Mouse (Mus musculus): ENCODE measurements around the gene Pla2g1b. TPM values are rescaled to one million over a fixed set of nuclear protein-coding genes. Genes with fewer than 3 reads are reported as not detected.
"Not testable (repeated sequence)": the region's sequence is repeated elsewhere in the genome, so short reads cannot be mapped to it uniquely, and the experiment has no call there.

Gene Pla2g1b
- not detected for total RNA-seq (2021)
- long read RNA-seq: 0 reads

GRCm38 (mm10) chr5:115465642-115466420, at the start of gene Pla2g1b:
Gene Pla2g1b (plus strand): TSS chr5:115466262.
- DNase-seq (ENCODE audit: low spot score in 2 of 2): no peak

DNA sequence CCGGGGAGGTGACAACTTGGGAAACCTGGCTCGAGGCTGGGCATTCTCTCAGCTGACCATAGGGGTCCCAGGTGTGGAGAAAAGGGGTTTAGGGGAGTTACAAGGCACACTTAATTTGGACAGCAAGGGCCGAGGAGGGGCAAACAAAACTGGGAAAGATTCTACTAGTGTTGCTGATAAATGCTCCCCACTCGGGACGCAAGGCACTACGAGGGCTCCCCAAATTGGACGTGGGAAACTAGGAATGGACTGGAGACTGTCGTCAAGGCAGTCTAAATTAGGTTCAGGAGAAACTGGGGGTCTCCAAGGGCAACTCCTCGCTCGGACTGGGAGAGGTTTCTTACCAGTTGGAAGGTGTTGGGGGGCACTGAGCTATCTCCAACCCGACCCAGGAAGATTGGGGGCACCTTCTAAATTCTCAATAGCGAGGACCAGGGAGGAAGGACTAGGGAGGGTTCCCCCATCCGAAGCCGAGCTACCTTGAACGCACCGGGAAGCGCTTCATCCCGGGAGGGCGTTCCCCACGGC, 37.2 kb upstream of the Pla2g1b start:
- no peak for DNase-seq (ENCODE audit: low spot score in 2 of 2)

GRCm38 (mm10) chr5:115429359-115430186, 36.5 kb upstream of the Pla2g1b start, which contains the start of gene Msi1:
Gene Msi1 (plus strand): TSS chr5:115429599.
- no peak for DNase-seq (ENCODE audit: low spot score in 2 of 2)

GRCm38 (mm10) chr5:115430187-115430960, 35.7 kb upstream of the Pla2g1b start:
- DNase-seq (ENCODE audit: low spot score in 2 of 2): no peak

DNA sequence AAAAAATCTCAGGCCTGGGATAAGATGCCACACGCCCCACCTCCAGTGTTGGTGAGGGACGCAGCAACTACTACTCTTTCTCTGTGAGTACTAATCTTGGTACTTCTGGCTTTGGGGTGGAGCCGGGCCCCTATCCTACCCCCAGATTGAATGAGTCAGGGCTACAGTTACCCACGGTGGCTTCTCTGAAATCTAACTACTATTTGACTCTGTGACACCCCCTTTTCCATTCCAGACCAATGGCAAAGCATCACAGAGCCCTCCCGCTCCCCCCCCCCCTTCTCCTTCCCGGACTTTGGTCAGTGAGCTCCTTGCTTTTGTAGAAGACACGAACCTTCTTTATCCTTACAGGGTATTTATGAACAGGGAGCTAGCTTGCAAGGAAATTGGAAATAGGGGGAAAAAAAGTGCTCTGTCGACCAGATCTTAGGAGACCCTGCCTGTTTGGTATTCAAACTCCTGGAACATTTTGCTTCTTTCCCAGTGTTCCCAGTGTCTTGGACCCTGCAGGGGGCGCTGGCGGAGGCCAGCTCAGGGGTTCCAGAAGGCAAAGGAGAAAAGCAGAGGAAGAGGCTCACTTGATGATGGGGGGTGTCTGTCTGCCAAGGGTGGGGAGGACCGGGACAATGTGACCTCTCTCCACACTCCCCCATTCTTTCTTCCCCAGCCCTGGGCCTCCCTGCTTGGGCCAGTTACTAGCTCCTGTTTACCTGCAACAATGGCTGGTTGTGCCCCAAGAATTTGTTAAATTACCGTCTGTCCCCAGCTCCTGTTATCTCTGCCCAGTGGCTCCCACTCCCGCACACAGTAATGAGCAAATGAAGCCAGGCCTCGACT, 34.8 kb upstream of the Pla2g1b start:
- peak in 1 of 2 experiments; percentile 38 for DNase-seq (ENCODE audit: low spot score in 2 of 2)

DNA sequence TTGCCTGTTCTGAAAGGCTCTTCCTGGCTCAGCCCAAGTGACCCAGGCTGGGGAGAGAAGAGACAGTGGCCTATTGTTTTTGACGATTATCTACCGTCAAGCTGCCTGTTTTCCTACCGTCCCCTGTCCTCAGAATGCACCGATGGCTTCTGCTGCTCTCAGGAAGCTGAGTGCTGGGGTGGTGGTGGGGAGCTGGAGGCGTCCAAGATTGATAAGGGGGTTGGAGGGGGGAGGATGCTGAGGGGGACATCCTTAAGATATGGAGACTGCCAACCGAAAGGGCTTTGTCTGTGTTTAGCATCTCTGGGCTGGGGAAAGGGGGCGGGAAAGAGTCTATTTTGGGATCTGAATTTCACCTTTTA, 34.2 kb upstream of the Pla2g1b start:
- no peak for DNase-seq (ENCODE audit: low spot score in 2 of 2)

- no peak for DNase-seq (ENCODE audit: low spot score in 2 of 2)
Observed at GRCm38 (mm10) chr5:115432395-115432794, 33.7 kb upstream of the Pla2g1b start.

DNA sequence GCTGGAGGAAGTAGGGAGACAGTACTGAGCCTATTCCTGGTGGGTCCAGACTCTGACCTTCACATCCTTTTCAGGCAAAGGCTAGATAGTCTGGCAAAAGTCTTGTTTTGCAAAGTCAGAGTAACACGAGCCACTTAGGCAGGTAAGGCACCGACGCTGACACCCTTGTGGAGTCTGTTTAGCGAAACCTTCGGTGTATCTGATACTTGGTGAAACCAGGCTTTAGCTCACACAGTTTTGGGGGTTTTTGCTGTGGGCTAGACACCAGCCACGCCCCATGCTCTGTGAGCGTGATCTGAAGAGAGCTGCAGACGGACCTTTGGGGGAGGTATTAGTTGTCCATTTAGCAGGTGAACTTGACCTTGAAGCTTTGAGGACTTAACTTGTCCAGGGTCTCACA, 32.9 kb upstream of the Pla2g1b start:
- no peak for DNase-seq (ENCODE audit: low spot score in 2 of 2)

GRCm38 (mm10) chr5:115434280-115434852, 31.7 kb upstream of the Pla2g1b start:
- no peak for DNase-seq (ENCODE audit: low spot score in 2 of 2)

DNA sequence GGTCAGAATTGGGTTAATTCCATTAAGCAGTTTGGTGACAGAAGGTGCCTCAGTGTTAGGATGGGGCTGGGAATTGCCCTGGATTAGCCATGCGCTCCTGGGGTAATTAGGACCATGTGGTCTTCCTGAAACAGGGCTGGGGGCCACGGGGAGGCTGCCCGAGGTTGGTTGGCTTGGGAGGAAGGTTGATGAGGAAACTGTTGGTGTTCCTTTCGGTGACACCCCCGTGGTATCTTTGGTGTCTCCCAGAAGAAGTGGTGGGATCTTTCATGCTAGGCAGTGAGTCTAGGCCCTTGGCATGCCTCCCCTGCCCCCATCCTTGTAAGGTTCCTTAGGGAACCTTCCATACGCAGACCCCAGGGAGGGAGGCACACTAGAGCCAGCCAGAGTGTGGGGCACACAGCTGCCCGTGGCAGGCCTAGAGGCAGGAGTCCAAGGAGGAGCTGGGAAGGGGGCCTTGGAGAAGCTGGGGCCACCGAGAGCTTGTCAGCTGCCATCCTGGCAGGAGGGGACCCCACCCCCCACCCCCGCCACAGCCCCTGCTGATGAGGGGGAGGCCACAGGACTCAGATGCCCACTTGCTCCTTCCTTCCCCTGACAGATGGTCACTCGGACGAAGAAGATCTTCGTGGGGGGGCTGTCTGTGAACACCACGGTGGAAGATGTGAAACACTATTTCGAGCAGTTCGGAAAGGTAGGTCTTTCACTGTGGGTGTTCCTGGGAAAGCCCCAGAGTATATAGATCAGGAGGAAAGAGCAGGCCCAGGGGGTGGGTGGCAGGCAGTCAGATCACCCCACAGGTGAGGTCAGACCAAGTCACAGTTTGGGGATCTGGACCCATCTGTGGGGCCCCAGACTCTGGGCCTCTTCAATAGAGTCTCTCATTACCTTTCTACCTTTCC, 31.0 kb upstream of the Pla2g1b start:
- no peak for DNase-seq (ENCODE audit: low spot score in 2 of 2)

DNA sequence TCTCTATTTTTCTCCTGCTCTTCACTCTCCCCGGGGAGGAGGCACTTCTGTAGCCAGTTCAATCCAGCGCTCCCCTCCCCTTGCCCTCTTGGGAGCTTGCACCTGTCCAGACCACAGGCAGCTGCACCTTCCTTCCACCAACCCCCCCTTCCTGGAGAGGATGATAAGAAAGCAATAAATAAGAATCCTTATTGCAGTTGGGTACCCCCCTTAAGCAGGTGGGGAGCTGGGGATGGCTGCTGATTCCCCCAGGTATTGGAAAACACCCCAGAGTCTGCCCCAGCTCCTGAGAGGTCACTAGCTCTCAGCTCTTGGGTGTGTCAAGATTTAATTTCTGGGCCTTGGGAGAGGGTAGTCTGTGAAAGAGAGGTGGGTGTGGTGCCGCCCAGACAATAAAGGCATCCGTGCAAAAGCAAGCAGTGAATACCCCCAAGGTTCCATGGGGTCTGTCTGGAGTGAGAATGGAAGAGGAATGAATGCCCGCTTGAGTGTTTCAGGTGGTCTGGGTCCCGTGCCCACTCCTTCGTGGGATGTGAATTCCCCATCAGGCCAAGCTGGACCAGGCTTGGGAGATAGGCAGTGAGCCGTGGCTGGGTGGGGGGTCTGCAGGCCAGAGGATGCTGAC, 30.2 kb upstream of the Pla2g1b start:
- no peak for DNase-seq (ENCODE audit: low spot score in 2 of 2)

DNA sequence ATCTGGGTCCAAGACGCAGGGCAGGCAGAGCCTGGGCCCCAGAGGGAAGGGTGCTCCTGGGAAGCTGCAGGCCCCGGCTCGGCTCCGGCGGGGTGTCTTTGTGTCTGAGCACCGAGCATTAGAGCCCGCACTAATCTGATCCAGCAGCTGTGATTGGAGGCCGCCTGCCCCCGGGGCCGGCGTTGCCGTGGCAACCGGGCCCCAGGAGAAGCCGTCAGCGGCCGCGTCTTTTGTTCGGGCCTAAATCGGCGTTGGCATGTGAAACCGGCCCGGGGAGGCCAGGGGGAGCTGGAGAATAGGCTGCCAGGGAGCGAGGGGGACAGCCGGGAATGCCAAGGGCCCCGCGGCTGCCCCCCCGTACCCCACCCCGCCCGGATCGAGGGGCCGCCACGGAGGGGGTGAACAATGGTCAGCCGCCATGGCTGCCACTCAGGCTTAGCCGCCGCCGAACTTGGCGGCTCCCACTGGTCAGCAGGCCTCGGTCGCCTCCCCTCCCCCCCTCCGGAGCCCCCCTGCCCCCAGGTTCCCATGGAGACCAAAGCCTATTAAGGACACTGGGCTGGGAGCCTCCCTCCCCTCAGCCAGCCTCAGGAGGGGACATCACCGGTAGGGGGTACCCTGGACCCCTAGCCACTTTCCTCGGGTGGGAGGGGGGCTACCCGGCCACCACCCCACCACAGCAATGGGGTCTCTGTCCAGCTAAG, 29.5 kb upstream of the Pla2g1b start:
- DNase-seq (ENCODE audit: low spot score in 2 of 2): peak; percentile 88 to 92

- DNase-seq (ENCODE audit: low spot score in 2 of 2): no peak
Observed at GRCm38 (mm10) chr5:115437242-115437944, 28.7 kb upstream of the Pla2g1b start.

- no peak for DNase-seq (ENCODE audit: low spot score in 2 of 2)
Observed at GRCm38 (mm10) chr5:115437945-115438315, 28.1 kb upstream of the Pla2g1b start.

GRCm38 (mm10) chr5:115438667-115439066, 27.4 kb upstream of the Pla2g1b start:
- DNase-seq (ENCODE audit: low spot score in 2 of 2): no peak

DNA sequence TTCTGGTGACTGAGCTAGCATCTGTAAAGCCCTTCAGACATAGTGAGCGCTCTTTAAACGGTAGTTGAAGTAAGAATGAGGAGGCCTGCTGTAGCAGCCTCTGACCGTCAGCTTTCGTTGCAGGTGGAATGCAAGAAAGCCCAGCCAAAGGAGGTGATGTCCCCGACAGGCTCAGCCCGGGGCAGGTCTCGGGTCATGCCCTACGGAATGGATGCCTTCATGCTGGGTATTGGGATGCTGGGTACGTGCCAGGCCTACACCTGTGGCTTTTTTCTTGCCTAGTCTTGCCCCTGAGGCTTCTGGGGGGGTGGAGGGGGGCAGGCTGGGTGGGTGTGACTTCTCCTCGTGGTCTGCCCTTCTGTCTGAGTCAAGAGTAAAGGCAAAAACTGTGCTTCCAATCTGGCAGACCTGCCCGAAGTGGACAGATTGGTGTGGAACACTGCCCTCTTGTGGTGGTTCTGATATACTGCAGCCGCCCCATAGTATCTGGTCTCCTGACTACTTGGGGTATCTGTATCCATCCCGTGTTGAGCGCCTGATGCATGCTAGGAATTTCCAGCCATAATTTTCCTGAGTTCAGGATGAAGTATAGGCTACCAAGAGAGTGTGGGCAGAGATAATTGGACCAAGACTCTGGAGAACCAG, 24.7 kb upstream of the Pla2g1b start:
- DNase-seq (ENCODE audit: low spot score in 2 of 2): peak; percentile 75 to 89

- not testable (repeated sequence) for DNase-seq (ENCODE audit: low spot score in 2 of 2)
Observed at GRCm38 (mm10) chr5:115442663-115443062, 23.4 kb upstream of the Pla2g1b start.

Data from layer of hippocampus, adult 18-20 months (tissue).